Mouse (Mus musculus) cerebellum, postnatal 10 days (tissue): Measurements from ENCODE around the gene Crybb1.

Experiments
- DNase-seq, 2 experiments: peaks; one replicate each; pipeline ENCODE4 v3.0.0; 2021; ENCODE audit warnings: mixed read lengths in 2 of 2

Crybb1 gene

DNA sequence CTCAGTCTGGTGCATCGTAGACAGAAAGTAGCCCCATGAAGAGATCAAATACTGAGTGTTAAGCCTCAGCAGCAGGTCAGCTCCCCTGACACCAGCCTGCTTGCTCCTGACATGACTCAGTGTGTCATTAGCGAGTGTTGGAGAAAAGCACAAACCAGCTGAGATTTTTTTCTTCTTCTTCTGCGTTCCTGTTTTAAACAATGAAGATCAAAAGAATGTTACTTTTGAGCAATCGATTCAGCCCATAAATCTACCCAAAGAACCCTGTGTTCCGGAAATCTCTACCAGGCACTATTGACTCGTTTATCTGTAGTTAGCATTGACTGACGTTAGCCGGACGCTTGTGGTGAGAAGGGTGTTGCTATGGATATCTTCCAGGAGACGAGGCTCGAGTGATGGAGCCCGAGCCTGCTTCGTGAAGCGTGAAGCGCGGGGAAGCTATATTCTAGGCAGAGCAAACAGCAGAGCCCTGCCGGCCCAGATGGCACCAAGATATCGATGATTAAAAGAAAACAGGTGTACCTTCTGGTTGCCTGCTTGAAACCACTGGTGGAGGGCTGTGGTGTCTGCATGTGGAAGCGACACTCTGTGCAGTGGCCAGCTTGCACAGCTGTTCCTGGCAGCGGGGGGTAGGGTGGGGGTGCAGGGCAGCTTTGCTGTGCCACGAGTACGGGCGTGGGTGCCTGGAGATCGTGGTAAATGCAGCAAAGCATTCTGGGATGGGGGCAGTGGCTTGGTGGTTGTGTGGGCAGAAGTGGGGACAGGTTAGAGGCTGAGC lies 15.3 kb downstream of the Crybb1 start:
- DNase-seq = peak; percentile 79 to 82

DNA sequence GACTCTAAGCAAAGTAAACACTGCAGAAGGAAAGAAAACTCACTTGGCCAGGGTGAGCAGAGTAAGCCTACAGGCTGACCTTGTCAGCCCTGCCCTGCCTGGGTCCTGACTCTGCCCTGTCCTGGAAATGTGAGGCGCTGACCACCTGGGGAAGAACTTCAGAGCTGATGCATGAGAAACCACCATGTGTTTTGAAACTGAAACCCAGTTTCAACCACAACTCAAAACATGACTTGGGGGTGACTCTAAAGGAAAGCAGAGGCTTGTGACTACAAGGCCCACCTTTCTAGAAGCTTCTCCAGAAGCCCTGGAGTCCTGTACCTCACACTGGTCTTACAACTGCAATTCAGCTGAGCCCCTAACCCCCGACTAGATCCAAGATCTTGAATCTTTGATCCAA lies 17.3 kb downstream of the Crybb1 start:
- DNase-seq = no peak

- peak in 1 of 2 experiments; percentile 4 for DNase-seq
Observed at GRCm38 (mm10) chr5:112273746-112274463, 18.3 kb downstream of the Crybb1 start.

DNA sequence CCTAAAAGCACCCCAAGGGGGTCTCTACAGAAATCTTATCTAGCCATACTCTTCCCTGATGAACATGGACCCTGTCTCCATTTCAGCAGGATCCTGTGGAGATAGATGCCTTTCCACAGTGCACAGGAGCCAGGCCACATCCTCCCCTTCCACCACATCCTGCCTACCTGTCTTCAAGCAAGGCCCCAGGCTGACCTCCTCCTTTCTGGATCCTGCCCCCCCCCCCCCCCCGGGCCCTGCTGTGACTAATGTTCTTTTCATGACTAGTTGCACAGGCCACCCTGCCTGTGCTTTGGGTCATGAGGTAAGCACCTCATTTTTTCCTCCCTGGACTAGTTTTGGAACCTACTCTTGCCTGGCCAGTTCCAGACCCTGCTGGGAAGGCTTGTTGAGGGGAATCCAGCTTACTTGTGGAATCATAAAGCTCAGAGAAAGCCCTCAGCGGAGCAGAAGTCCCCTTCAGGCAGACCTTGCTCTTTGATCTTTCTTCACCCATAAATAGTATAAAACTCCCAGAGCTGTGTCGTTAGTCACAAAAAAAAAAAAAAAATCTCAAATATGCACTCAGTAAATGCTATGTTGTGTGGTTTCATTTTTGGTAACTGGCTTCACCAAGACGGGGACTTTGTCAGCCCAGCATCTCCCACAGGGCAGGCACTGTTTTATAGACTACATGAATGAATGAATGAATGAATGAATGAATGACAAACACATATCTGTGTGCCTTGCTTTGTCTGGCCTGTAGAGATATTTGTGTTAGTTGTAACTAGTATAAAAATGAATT lies 19.6 kb downstream of the Crybb1 start:
- peak in 1 of 2 experiments; percentile 18 for DNase-seq

- peak; percentile 100 for DNase-seq
Observed at GRCm38 (mm10) chr5:112276267-112276873, 20.8 kb downstream of the Crybb1 start, which contains the start of gene Tpst2. Gene Tpst2 (plus strand): TSS chr5:112276691.

DNA sequence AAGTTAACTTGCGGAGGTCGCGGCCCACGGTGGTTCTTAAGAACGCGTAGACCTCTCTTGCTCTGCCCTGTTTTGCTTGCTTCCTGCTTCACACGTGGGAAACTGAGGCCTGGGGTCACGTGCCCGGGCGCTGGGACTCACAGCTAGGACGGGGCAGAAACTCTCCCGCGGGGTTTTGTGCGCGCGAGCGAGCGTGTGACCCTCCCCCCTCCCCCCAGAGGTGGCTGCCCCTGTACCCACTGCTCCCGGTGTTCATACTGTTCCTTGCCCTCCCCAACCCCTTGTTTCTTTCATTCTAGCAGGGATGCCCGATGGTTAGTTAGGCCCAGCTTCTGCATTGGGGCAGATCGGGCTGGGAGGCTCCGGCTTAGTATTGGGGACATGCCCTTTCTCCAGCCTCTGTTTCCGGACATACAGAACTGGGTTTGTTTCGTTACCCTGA lies 21.3 kb downstream of the Crybb1 start:
- DNase-seq = no peak

DNA sequence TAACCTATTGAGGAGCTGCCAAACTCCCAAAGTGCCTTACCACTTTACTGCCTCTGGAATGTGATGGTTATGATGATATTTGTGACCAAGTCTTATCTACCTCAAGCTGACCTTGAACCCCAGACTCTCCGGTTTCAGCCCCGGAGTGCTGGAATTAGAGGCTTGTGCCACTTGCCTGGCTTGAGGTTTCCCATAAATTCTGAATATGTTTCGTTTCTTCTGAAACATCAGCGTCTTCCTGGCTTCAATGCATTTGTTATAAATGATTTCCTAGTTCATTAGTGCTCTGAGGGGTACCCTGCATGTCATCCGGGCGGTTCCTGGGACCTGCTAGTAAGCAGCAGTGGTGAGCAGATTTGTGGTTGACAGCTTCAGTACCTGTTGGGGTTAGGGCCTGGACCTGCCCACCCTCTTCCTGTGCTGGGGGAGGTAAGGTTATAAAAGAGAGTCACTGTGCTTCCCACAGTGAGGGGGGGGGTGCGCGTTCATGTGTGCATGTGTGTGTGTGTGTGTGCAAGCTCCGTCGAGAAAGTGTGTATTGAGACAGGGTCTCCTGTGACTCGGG lies 22.4 kb downstream of the Crybb1 start:
- no peak for DNase-seq

- DNase-seq = peak; percentile 60 to 67
Observed at GRCm38 (mm10) chr5:112279181-112280021, 23.8 kb downstream of the Crybb1 start.

GRCm38 (mm10) chr5:112280151-112280550 lies 24.5 kb downstream of the Crybb1 start:
- DNase-seq = no peak

DNA sequence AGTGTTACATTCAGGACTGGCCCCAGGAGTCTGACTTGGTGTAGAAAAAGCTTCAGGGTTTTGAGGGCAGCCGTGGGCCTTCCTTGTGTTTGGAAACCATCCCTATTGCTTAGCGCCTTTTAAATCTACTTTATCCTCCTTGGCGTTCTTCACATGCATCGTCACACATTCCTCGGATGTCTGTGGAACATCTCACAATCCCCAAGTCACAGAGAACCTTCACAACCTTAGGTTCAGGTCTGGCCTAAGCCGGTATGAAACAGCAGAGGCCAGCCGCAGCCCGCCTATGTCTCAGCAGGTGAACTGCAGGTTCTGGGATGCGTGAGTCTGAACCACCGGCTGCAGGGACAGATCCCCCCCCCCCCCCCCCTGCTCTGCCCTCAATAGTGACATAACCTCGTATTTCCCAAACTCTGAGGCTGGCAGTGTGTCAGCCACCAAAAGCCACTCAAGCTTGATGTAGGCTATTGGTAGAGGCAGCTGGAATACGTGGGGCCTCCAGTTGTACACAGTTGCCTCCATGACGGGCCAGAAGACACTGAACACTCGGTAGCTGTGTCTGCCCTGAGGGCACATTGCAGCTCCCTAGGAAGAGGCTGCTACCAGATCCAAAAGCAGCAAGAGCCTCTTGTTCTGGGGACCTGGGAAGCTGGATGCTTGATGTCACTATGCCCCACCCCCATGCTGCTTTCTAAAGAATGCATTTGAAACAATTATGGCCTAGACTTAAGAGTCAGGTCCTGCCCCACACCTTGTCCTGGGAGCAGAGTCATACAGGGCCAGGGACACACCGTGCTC lies 25.4 kb downstream of the Crybb1 start:
- no peak for DNase-seq

DNA sequence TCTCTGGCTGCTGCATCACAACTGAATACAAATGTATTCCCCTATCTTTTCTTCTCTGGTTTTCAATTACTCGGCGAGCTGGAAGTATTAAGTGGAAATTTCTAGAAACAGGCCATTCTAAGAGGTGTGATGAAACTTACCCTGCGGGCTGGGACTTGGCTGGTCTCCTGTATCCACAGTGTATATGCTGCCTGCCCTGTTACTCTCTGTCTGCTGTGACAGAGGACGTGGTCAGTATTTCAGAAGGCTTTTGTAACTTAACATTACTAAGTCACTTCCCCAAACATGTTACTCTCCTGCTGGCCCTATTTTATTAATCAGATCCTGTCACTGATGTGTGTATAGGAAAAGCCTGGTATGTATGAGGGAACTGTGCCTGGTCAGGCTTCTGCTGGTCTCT lies 26.1 kb downstream of the Crybb1 start:
- DNase-seq = no peak

DNA sequence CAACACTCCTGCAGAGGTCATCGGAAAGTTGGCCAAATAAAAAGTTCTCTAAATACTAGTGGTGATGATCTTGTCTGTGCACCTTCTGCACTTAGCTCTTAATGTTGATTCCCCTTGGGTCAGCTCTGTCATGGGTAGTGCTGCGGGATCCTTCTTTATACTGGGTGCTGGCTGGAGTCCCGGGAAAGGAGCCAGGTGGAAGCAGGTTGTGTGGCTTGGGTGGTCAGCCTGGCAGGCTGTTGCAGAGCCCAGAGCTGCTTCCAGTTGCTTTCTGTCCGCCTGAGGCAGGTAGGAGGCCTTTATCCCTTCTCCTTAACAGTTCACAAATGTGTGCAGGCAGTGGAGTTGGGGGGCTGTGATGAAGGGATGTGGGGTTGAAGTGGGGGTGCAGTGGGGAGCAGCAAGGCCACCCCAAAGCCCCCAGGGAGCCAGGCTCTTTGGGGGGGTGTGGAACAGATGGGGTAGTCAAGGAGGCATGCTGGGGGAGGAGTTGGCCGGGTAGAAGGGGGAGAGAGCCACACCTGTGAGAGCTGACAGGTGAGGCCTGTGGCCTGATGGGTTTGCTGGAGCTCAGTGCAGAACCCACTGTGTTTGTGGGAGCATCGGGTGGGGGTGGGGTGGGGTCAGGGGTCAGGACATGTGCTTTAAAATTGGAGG lies 26.6 kb downstream of the Crybb1 start:
- peak in 1 of 2 experiments; percentile 56 for DNase-seq

DNA sequence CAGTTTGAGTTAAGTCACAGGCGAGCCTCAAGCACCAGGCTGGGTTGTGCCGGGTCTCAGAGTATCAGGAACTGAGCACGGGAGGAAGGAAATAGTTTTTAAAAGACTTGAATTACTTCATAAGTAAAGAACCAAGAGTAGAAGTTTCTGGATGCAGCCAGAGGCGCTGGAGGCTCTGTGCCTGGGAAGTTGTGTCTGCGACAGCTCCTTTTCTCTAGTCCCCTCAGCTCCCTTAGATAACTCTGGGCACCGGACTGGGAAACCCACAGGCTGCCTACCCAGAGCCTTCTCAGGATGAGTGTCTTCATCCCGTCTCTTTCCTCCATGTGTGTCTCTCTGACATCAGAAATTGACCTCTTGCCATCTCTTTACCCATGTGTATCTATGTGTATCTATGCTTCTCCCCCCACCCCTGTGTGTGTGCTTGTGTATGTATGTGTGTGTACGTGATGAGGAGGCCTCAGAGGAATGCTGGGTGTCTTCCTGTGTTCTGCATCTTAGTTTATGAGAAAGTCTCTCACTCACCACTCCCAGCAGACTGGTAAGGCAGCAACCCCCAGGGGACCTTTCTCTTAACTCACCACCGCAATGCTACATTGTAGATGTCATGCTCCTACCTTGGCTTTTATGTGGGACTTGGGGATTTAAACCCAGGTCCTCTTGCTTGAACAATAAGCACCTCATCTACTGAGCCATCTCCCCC lies 27.3 kb downstream of the Crybb1 start:
- DNase-seq = no peak

GRCm38 (mm10) chr5:112283543-112284202 lies 28.1 kb downstream of the Crybb1 start:
- no peak for DNase-seq

- no peak for DNase-seq
Observed at GRCm38 (mm10) chr5:112284203-112284582, 28.6 kb downstream of the Crybb1 start.

- DNase-seq = peak in 1 of 2 experiments; percentile 52
Observed at GRCm38 (mm10) chr5:112285548-112286085, 30.0 kb downstream of the Crybb1 start.

DNA sequence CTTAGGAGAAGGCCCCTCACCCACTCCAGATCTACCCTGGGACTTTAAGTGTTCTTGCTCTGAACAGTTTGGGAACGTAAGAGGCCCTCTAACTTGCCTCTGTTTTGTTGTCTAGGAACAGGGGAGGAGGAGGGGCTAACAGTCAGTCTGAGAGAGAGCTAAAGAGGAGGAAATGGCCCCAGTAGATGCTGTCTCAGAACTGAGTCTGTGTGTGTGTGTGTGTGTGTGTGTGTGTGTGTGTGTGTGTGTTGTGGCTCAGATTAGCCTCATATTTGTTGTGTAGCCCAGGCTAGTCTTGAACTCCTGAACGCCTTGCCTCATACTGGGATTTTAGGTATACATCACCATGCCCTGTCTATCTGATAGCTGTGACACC lies 31.0 kb downstream of the Crybb1 start:
- no peak for DNase-seq

- peak in 1 of 2 experiments; percentile 4 for DNase-seq
Observed at GRCm38 (mm10) chr5:112286984-112287641, 31.5 kb downstream of the Crybb1 start.
